Mouse (Mus musculus): ENCODE measurements around the gene Hmbs.
"Not testable (repeated sequence)": the region's sequence is repeated elsewhere in the genome, so short reads cannot be mapped to it uniquely, and the experiment has no call there.

Gene Hmbs

GRCm38 (mm10) chr9:44343781-44344421 is at the start of gene Hmbs:
Hmbs (minus strand) TSS chr9:44344228.
- DNase-seq = peak; percentile 96

DNA sequence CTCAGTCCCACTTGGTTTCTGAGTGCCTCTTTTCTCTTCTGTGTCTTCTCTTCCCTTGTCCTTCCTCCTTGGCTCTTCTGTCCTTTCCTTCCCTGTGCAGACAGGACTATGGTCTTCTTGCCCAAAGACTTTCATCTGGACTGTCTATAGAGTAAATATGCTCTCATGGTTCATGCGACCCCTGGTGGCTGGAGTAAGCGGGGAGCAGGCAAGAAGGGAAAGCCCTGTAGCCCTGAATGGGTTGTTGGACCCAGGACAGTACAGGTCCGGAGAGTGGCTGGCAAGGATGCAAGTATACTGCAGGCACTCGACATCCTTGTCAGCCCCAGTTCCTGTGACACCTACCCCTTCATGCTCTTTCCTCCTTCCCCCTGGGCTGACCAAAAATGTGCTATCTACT is 47.4 kb upstream of the Hmbs start:
- peak; percentile 81 for DNase-seq

- DNase-seq = peak; percentile 64
Measured at GRCm38 (mm10) chr9:44389273-44389672, 45.2 kb upstream of the Hmbs start.

- no peak for DNase-seq
Measured at GRCm38 (mm10) chr9:44387221-44387620, 43.2 kb upstream of the Hmbs start.

- no peak for DNase-seq
Measured at GRCm38 (mm10) chr9:44384596-44384995, 40.6 kb upstream of the Hmbs start.

DNA sequence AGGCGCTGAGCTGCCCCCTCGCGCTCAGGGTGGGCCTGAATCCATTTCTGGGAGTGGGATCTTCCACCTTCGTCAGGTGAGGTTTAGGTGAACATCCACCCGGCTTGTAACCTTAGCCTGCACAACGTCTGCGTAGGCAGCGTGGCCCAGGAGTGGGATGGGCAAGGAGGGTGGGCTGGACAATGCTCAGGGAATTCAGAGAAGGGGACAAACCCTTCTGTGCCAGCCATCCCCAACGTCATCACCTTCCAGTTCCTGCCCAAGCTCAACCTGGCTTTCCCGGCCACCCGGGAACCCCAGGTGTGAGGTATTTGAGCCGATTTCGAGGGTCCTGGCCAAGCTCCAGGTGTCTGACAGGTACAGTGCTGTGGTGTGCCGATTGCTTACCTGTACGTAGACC is 35.8 kb upstream of the Hmbs start:
- DNase-seq = no peak

- DNase-seq = peak; percentile 98
Measured at GRCm38 (mm10) chr9:44379054-44379834, 35.2 kb upstream of the Hmbs start, which contains the start of gene Hyou1. Hyou1 (plus strand) TSS chr9:44379490.

- no peak for DNase-seq
Measured at GRCm38 (mm10) chr9:44378153-44378730, 34.2 kb upstream of the Hmbs start.

- not testable (repeated sequence) for DNase-seq
Measured at GRCm38 (mm10) chr9:44377335-44377734, 33.3 kb upstream of the Hmbs start.

DNA sequence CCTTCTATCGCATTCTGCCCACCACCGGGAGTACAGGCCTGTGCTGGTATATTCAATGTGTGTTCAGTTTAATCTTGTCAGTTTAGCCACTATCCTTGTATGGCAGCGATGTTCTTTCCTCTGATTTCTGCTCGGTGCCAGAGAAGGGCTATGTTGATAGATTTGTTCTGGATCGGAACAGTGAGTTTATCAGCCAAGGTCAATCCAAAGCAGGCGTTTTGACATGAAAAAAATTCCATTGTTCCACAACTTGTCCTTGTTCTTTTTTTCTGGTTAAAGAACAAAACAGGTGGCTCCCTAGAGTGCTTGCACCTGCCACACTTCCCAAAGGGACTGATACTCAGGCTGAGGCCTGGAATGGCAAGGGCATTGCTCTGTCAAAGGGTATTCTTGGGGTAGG is 32.1 kb upstream of the Hmbs start:
- DNase-seq = no peak

DNA sequence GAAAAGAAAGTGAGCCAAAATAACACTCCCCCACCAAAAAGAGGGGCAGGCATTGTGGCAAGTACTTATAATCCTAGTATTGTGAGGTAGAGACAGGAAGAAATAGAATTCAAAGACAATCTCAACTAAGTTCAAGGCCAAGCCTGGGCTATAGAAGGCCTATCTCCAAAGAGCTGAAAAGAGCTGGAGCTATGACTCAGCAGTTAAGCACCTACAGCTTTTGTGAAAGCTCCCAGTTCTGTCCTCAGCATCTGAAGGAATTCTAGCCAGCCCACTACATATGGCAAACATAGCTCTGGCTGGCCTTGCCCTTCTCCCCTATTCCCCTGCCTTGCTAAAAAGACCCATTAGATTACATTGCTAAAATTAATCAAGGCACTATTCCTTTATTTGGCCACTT is 29.4 kb upstream of the Hmbs start:
- DNase-seq = no peak

DNA sequence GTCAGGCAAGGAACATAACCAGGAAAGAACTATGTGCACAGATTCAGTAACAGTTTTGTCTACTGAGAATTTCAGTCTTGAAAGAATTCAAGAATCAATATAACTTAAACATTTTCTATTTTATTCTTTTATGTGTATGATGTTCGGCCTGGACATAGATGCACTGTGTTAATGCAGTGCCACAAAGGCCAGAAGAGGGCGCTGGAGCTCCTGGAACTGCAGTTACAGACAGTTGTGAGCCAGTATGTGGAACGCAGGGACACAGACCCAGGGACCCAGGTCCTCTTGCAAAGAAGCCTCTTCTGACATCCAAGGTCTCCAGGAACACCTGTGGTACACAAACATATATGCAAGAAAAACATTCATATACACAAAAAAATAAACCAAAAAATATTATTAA is 20.5 kb upstream of the Hmbs start:
- peak; percentile 7 for DNase-seq

DNA sequence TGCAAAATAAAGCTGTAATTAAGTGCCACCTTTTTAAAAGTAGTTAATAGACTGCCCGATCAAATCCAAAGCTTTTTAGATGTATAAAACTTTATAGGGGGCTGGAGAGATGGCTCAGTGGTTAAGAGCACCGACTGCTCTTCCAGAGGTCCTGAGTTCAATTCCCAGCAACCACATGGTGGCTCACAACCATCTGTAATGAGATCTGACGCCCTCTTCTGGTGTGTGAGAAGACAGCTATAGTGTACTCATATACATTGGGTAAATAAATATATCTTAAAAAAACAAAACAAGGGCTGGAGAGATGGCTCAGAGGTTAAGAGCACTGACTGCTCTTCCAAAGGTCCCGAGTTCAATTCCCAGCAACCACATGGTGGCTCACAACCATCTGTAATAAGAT is 17.9 kb upstream of the Hmbs start:
- DNase-seq = not testable (repeated sequence)

- peak; percentile 98 for DNase-seq
Measured at GRCm38 (mm10) chr9:44361190-44361917, 17.3 kb upstream of the Hmbs start, which contains the start of gene Vps11. Vps11 (minus strand) TSS chr9:44361670.

DNA sequence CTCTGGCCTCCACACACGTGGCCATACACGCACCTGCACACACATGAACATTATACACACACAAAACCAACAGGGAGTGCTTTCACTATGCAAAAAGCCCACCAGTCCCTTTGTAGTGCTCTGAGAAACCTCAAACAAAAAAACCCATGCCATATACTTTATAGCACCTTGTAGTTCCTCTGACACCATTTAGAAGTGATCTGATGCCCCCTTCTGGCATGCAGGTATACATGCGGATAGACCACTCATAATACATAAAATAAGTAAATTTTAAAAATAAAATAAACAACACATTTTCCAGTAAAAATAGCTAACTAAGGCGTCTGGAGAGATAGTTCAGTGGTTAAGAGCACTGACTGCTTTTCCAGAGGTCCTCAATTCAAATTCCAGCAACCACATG is 13.2 kb upstream of the Hmbs start:
- DNase-seq = peak; percentile 56

- DNase-seq = no peak
Measured at GRCm38 (mm10) chr9:44353142-44353541, 9.1 kb upstream of the Hmbs start.

DNA sequence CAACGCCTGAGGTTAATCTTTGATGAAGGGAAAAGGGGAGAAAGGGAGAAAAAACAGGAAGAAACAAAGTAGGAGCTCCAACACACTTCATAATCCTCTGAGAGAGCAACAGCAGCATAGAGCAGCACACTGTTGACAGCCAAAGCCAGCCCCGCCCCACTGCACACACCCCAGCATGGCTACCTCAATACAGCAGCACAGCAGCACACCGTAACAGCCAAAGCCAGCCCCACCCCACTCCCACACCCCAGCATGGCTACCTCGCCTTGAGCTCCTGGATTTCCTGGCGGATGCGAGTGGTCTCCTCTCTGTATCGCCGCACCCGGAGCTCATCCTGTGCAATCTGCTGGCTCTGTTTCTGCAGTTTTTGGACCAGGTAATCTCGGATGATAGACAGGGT is 8.3 kb upstream of the Hmbs start:
- no peak for DNase-seq

GRCm38 (mm10) chr9:44351396-44351795 is 7.4 kb upstream of the Hmbs start:
- DNase-seq = no peak

DNA sequence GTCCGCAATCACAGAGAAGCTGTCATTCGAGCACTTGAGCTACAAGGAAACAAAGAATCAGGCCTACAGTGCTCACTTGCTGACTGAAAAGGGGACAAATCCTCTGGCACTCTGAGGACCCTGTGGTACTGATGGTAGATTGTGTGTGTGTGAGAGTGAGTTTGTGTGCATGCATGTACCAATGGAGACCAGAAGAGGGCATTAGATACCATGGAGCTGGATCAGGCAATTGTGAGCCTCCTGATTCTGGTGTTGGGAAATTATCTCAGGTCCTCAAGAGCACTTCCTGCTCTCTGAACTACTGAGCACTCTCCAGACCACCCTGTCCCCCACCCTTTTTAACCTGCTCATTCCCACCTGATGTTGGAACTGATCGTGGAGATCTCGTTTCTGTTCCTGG is 4.5 kb upstream of the Hmbs start:
- no peak for DNase-seq

DNA sequence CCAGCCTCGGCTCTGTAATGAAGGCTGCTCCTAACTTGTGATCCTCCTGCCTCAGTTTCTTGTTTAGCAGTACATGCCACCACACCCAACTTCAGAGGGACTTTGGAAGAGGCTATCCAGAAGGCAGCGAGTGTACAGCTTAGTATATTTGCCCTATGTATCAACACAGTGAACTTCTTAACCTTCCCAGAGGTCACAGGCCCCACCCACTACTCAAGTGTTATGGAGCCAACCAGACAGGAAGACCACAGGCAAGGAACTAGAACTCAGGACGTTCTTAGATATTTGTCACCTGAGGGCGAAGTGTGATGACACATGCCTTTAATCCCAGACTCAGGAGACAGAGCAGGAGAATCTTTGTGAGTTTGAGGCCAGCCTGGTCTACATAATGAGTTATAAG is 3.6 kb upstream of the Hmbs start:
- DNase-seq = no peak

- no peak for DNase-seq
Measured at GRCm38 (mm10) chr9:44347166-44347565, 3.1 kb upstream of the Hmbs start.

DNA sequence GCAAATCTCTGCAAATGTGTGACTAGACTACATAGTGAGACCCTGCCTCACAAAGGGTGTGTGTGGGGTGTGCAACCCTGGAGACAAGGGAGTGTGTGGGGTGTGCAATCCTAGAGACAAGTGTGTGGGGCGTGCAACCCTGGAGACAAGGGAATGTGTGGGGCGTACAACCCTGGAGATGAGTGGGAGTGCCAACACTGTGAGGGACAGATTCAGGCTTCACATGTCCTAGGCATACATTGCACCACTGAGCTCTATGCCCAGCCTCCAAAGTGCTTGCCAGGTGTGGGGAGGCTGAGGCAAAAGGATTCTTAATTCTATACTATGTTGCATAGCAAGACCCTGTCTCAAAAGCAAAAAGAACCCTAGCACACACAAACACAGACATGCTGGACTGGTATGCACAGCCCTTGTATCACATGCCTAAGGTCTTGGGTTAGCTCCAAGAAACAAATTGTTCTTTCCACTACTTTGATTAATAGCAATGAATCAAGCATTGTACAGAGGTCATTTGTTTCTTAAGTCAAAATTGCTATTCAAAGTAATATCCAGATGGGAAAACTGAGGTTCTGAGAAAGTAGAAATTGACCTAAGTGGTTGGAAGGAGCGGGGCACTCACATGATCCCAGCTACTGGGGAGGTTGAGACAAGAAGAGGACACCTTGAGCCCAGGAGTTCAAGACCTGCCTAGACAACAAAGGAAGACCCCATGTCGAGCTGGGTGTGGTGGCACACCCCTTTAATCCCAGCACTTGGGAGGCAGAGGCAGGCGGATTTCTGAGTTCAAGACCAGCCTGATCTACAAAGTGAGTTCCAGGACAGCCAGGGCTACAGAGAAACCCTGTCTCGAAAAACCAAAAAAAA is 1.8 kb upstream of the Hmbs start:
- no peak for DNase-seq

Data from retina, postnatal 1 day (tissue).